21 mouse cellular contexts compared by ENCODE assay signal in genomic region chr9:54071474-54072095, GRCm38 (mm10). TPM values are rescaled to one million over a fixed set of nuclear protein-coding genes. Genes with fewer than 3 reads are reported as not detected.
DNase-seq lines count a peak whose midpoint lies in the region; ATAC-seq and TF ChIP-seq lines count a peak whose summit lies in the region.
"Had no signal": no experiment of that assay in that cellular context is flagged by ENCODE, and none has a peak within 500 bp of the region (broad histone marks: within the 10 kb centered on the region; RNA-seq: fewer than 3 reads in every experiment).

No protein-coding gene starts in this region.

- H3K4me3 ChIP-seq in left cerebral cortex, adult 2 months = no peak overlapping the region
- H3K4me3 ChIP-seq in forebrain, embryonic 15.5 days = no peak overlapping the region
- H3K4me3 ChIP-seq: embryonic facial prominence, embryonic 10.5 days; embryonic facial prominence, embryonic 12.5 days; forebrain, embryonic 13.5 days had no signal

- H3K4me1 ChIP-seq in forebrain, embryonic 15.5 days = peaks cover 22% of the 10 kb centered on the region

- TF ChIP-seq CTCF in left cerebral cortex, adult 2 months (IDR thresholded peaks at IDR 0.05) = no peak

- intact Hi-C loops in left cerebral cortex, adult 2 months (cut with DNase I) = no loop called here

- H3K36me3 ChIP-seq in forebrain, embryonic 15.5 days = no peaks in the 10 kb centered on the region
- H3K36me3 ChIP-seq: embryonic facial prominence, embryonic 10.5 days; embryonic facial prominence, embryonic 12.5 days had no signal

- H3K27ac ChIP-seq in left cerebral cortex, adult 2 months = peak overlapping the region; percentile 30; the same call in 1 of the 2 replicates
- H3K27ac ChIP-seq in forebrain, embryonic 15.5 days (replicated peaks) = no peak overlapping the region
- H3K27ac ChIP-seq: embryonic facial prominence, embryonic 10.5 days; embryonic facial prominence, embryonic 12.5 days; forebrain, embryonic 13.5 days had no signal

- no peak overlapping the region for H3K9ac ChIP-seq in forebrain, embryonic 15.5 days (replicated peaks)
- H3K9ac ChIP-seq: embryonic facial prominence, embryonic 12.5 days; forebrain, embryonic 13.5 days had no signal

- H3K9me3 ChIP-seq in forebrain, embryonic 15.5 days = no peaks in the 10 kb centered on the region
- H3K9me3 ChIP-seq: embryonic facial prominence, embryonic 10.5 days; embryonic facial prominence, embryonic 12.5 days; forebrain, embryonic 13.5 days had no signal

- ATAC-seq in frontal cortex, adult (ENCODE audit: low TSS enrichment) = peak; percentile 72
- no peak for ATAC-seq in forebrain, embryonic 15.5 days (replicated peaks)
- ATAC-seq: forebrain, embryonic 13.5 days; forebrain, embryonic 16.5 days had no signal

- DNase-seq in frontal cortex, postnatal 25 days (ENCODE audit: low spot score in 2 of 2) = no peak
- no peak for DNase-seq in left cerebral cortex, adult 2 months (ENCODE audit: extremely low spot score in 1 of 2, low spot score in 2 of 2)
- no peak for DNase-seq in left cerebral cortex, adult 9 months (ENCODE audit: low spot score in 2 of 2)
- DNase-seq in right cerebral cortex, adult 18-20 months = peak; percentile 58
- DNase-seq in right cerebral cortex, postnatal 4 days = no peak
- peak; percentile 40 for DNase-seq in telencephalon, adult 2 months (ENCODE audit: low read depth, low spot score)
- DNase-seq: adrenal gland, adult 2 months; adrenal gland, postnatal 10 days; adrenal gland, postnatal 25 days; cerebellum, adult 11-12 months; cerebellum, adult 2 months; cerebellum, adult 9-10 months; cerebellum, postnatal 10 days; cerebellum, postnatal 25 days had no signal

- no peak overlapping the region for H3K4me2 ChIP-seq in forebrain, embryonic 15.5 days (replicated peaks)
- H3K4me2 ChIP-seq: embryonic facial prominence, embryonic 12.5 days; forebrain, embryonic 13.5 days had no signal

- WGBS in forebrain, embryonic 15.5 days = 79% methylated on average over 7 of the region's 7 CpGs

- peaks cover 6% of the 10 kb centered on the region; the same call in 1 of the 2 replicates for H3K27me3 ChIP-seq in forebrain, embryonic 15.5 days

RNA-seq across cellular contexts. Expression of gene Tnfaip8l3, which starts 3.4 kb away (rescaled TPM):
- 1 to 10 TPM; 7.9 to 8.6 TPM for total RNA-seq in left cerebral cortex, adult 2 months (2021)
- 0.31 and 0.56 TPM in 2 replicates for polyA plus RNA-seq in forebrain, embryonic 15.5 days (2015; fragmentation: Nextera tagmentation; extraction: Ambion mirVana)
- total RNA-seq: MEL had no signal

Comparison
In these comparisons a context has a peak if more than half of its experiments do, and no peak if none do; other contexts are left out.
1. DNase-seq: peak in right cerebral cortex, adult 18-20 months (single experiment) and telencephalon, adult 2 months (single experiment); none in frontal cortex, postnatal 25 days (0 of 2), left cerebral cortex, adult 2 months (0 of 2), left cerebral cortex, adult 9 months (0 of 2) and right cerebral cortex, postnatal 4 days (single experiment).